Mouse (Mus musculus) heart, embryonic 13.5 days (tissue): ENCODE measurements around the gene Sertm1. TPM values are rescaled to one million over a fixed set of nuclear protein-coding genes. Genes with fewer than 3 reads are reported as not detected.

ENCODE experiments used
- ATAC-seq: fragments of 200-750 bp; cut with Nextera tagmentation; 2 replicates; pipeline ENCODE4 v1.8.0; 2017; ENCODE audit warnings: moderate TSS enrichment; ENCODE audit not compliant: insufficient number of reproducible peaks, low FRiP score, low TSS enrichment; ENCODE audit errors: extremely low read depth
- H3K27ac ChIP-seq: fragments of 300-500 bp; sonication (generic); replicated peaks from 2 replicates; pipeline ENCODE4 v1.5.1; 2015; ENCODE audit warnings: moderate library complexity, mild to moderate bottlenecking, inconsistent platforms
- H3K27me3 ChIP-seq: fragments of 300-500 bp; sonication (generic); replicated peaks from 2 replicates; pipeline ENCODE4 v1.6.1; 2015; ENCODE audit warnings: mild to moderate bottlenecking, inconsistent platforms
- H3K36me3 ChIP-seq: fragments of 300-500 bp; sonication (generic); 2 replicates; pipeline ENCODE4 v1.6.1; 2015; ENCODE audit warnings: mild to moderate bottlenecking, inconsistent platforms
- H3K4me1 ChIP-seq: fragments of 300-500 bp; sonication (generic); 2 replicates; pipeline ENCODE4 v1.6.1; 2015; ENCODE audit warnings: inconsistent platforms
- H3K4me2 ChIP-seq: fragments of 300-500 bp; sonication (generic); 2 replicates; pipeline ENCODE4 v1.6.1; 2015; ENCODE audit warnings: inconsistent platforms, mild to moderate bottlenecking, moderate library complexity
- H3K4me3 ChIP-seq: fragments of 300-500 bp; sonication (generic); 2 replicates; pipeline ENCODE4 v1.5.1; 2015; ENCODE audit warnings: moderate library complexity, mild to moderate bottlenecking, inconsistent platforms
- H3K9ac ChIP-seq: fragments of 300-500 bp; sonication (generic); 2 replicates; pipeline ENCODE4 v1.6.1; 2015; ENCODE audit warnings: inconsistent platforms, mild to moderate bottlenecking, moderate library complexity
- H3K9me3 ChIP-seq: fragments of 300-500 bp; sonication (generic); 2 replicates; pipeline ENCODE4 v1.6.1; 2016; ENCODE audit warnings: inconsistent platforms
- WGBS: fragments of 180-500 bp; shearing (Covaris S2); methylation state at CpG from one replicate; pipeline ENCODE4 v1.1.7; 2015; ENCODE audit warnings: mixed read lengths; 5-methylcytosine and 5-hydroxymethylcytosine counted together
- polyA plus RNA-seq: library from polyadenylated mRNA; unstranded; fragments of >200 nt; fragmentation: Nextera tagmentation; extraction: Ambion mirVana; gene quantifications from 2 replicates; pipeline ENCODE4 v1.2.1, GENCODE M21; 2015

The Sertm1 gene
- 0.12 and 0.15 TPM in 2 replicates for polyA plus RNA-seq

GRCm38 (mm10) chr3:54915643-54916071 lies at the start of gene Sertm1:
TSS of gene Sertm1 (minus strand) at chr3:54915887.
- peaks cover 55% of the 10 kb centered on the region for H3K27me3 ChIP-seq
- peak within 1 kb of the TSS; percentile 66 for H3K4me3 ChIP-seq
- peak within 1 kb of the TSS; percentile 75 for H3K9ac ChIP-seq
- H3K4me2 ChIP-seq = peak within 1 kb of the TSS; percentile 95
- H3K36me3 ChIP-seq = no peaks in the 10 kb centered on the region
- no peak within 1 kb of the TSS for H3K27ac ChIP-seq
- WGBS = under 1% methylated on average over 38 of the region's 38 CpGs
- no peak; the same call in 1 of the 2 replicates for ATAC-seq
- H3K9me3 ChIP-seq = no peaks in the 10 kb centered on the region
- H3K4me1 ChIP-seq = peaks cover 12% of the 10 kb centered on the region

GRCm38 (mm10) chr3:54964948-54965506 lies 49.3 kb upstream of the Sertm1 start:
- H3K4me2 ChIP-seq = no peak overlapping the region
- H3K4me1 ChIP-seq = no peaks in the 10 kb centered on the region
- H3K36me3 ChIP-seq = no peaks in the 10 kb centered on the region
- H3K4me3 ChIP-seq = no peak overlapping the region
- no peak for ATAC-seq
- H3K27ac ChIP-seq = no peak overlapping the region
- no peak overlapping the region for H3K9ac ChIP-seq
- H3K9me3 ChIP-seq = no peaks in the 10 kb centered on the region
- 66% methylated on average over 3 of the region's 3 CpGs for WGBS
- H3K27me3 ChIP-seq = no peaks in the 10 kb centered on the region

- no peaks in the 10 kb centered on the region for H3K36me3 ChIP-seq
- ATAC-seq = no peak
- no peak overlapping the region for H3K27ac ChIP-seq
- H3K4me3 ChIP-seq = no peak overlapping the region
- no peaks in the 10 kb centered on the region for H3K9me3 ChIP-seq
- H3K27me3 ChIP-seq = no peaks in the 10 kb centered on the region
- WGBS = 57% methylated on average over 6 of the region's 6 CpGs
- H3K9ac ChIP-seq = no peak overlapping the region
- H3K4me2 ChIP-seq = no peak overlapping the region
- H3K4me1 ChIP-seq = no peaks in the 10 kb centered on the region
Measured at GRCm38 (mm10) chr3:54943067-54943810, 27.6 kb upstream of the Sertm1 start.

- Histone ChIP-seq H3K4me2 (no peak overlapping the region), H3K27me3 (no peaks in the 10 kb centered on the region), H3K9ac (no peak overlapping the region), H3K4me3 (no peak overlapping the region), H3K9me3 (no peaks in the 10 kb centered on the region), H3K27ac (no peak overlapping the region), H3K4me1 (no peaks in the 10 kb centered on the region), H3K36me3 (no peaks in the 10 kb centered on the region)
- WGBS = 71% methylated on average over 4 of the region's 4 CpGs
- no peak for ATAC-seq
Measured at GRCm38 (mm10) chr3:54934535-54934934, 18.8 kb upstream of the Sertm1 start.

- Histone ChIP-seq H3K36me3 (no peaks in the 10 kb centered on the region), H3K4me2 (no peak overlapping the region), H3K9me3 (no peaks in the 10 kb centered on the region), H3K27ac (no peak overlapping the region), H3K9ac (no peak overlapping the region), H3K27me3 (no peaks in the 10 kb centered on the region), H3K4me3 (no peak overlapping the region), H3K4me1 (no peaks in the 10 kb centered on the region)
- WGBS = 85% methylated on average over 4 of the region's 4 CpGs
- ATAC-seq = no peak
Measured at GRCm38 (mm10) chr3:54932599-54932998, 16.9 kb upstream of the Sertm1 start.

GRCm38 (mm10) chr3:54920425-54920824 lies 4.7 kb upstream of the Sertm1 start:
- no peak for ATAC-seq
- peaks cover 7% of the 10 kb centered on the region for H3K4me1 ChIP-seq
- no peak overlapping the region for H3K9ac ChIP-seq
- WGBS = 74% methylated on average over 3 of the region's 3 CpGs
- no peaks in the 10 kb centered on the region for H3K9me3 ChIP-seq
- no peak overlapping the region for H3K27ac ChIP-seq
- no peak overlapping the region for H3K4me2 ChIP-seq
- H3K36me3 ChIP-seq = no peaks in the 10 kb centered on the region
- no peak overlapping the region for H3K4me3 ChIP-seq
- H3K27me3 ChIP-seq = peaks cover 30% of the 10 kb centered on the region

GRCm38 (mm10) chr3:54914845-54915642 lies 643 bp downstream of the Sertm1 start:
- no peaks in the 10 kb centered on the region for H3K9me3 ChIP-seq
- H3K27me3 ChIP-seq = peaks cover 55% of the 10 kb centered on the region
- peak overlapping the region; percentile 95 for H3K4me2 ChIP-seq
- H3K4me1 ChIP-seq = peaks cover 12% of the 10 kb centered on the region
- no peaks in the 10 kb centered on the region for H3K36me3 ChIP-seq
- ATAC-seq = no peak
- H3K4me3 ChIP-seq = peak overlapping the region; percentile 66
- H3K9ac ChIP-seq = peak overlapping the region; percentile 75
- 3% methylated on average over 31 of the region's 31 CpGs for WGBS
- no peak overlapping the region for H3K27ac ChIP-seq

GRCm38 (mm10) chr3:54908878-54909277 lies 6.8 kb downstream of the Sertm1 start:
- Histone ChIP-seq H3K9me3 (no peaks in the 10 kb centered on the region), H3K27ac (no peak overlapping the region), H3K27me3 (peaks cover 10% of the 10 kb centered on the region; the same call in 1 of the 2 replicates), H3K4me2 (no peak overlapping the region), H3K4me1 (peaks cover 8% of the 10 kb centered on the region), H3K36me3 (no peaks in the 10 kb centered on the region), H3K9ac (no peak overlapping the region), H3K4me3 (no peak overlapping the region)
- WGBS = 56% methylated on average over 1 of the region's 1 CpGs
- no peak for ATAC-seq

GRCm38 (mm10) chr3:54897974-54898373 lies 17.7 kb downstream of the Sertm1 start:
- ATAC-seq = no peak
- no peak overlapping the region for H3K9ac ChIP-seq
- no peak overlapping the region for H3K4me2 ChIP-seq
- no peaks in the 10 kb centered on the region for H3K27me3 ChIP-seq
- H3K36me3 ChIP-seq = no peaks in the 10 kb centered on the region
- no peak overlapping the region for H3K27ac ChIP-seq
- H3K9me3 ChIP-seq = no peaks in the 10 kb centered on the region
- H3K4me1 ChIP-seq = no peaks in the 10 kb centered on the region
- WGBS = 72% methylated on average over 10 of the region's 10 CpGs
- no peak overlapping the region for H3K4me3 ChIP-seq

GRCm38 (mm10) chr3:54894891-54895290 lies 20.8 kb downstream of the Sertm1 start:
- H3K4me2 ChIP-seq = no peak overlapping the region
- H3K9me3 ChIP-seq = no peaks in the 10 kb centered on the region
- no peaks in the 10 kb centered on the region for H3K27me3 ChIP-seq
- no peaks in the 10 kb centered on the region for H3K4me1 ChIP-seq
- ATAC-seq = no peak
- H3K27ac ChIP-seq = no peak overlapping the region
- H3K36me3 ChIP-seq = no peaks in the 10 kb centered on the region
- no peak overlapping the region for H3K4me3 ChIP-seq
- H3K9ac ChIP-seq = no peak overlapping the region
- WGBS = 68% methylated on average over 1 of the region's 1 CpGs

- Histone ChIP-seq H3K9me3 (no peaks in the 10 kb centered on the region), H3K27me3 (no peaks in the 10 kb centered on the region), H3K9ac (no peak overlapping the region), H3K4me3 (no peak overlapping the region), H3K36me3 (no peaks in the 10 kb centered on the region), H3K27ac (no peak overlapping the region), H3K4me1 (no peaks in the 10 kb centered on the region), H3K4me2 (no peak overlapping the region)
- no peak for ATAC-seq
- 52% methylated on average over 4 of the region's 4 CpGs for WGBS
Measured at GRCm38 (mm10) chr3:54892218-54892617, 23.5 kb downstream of the Sertm1 start.
